Mouse (Mus musculus): ENCODE measurements around the gene Gm20388. TPM values are rescaled to one million over a fixed set of nuclear protein-coding genes. Genes with fewer than 3 reads are reported as not detected.

The Gm20388 gene
- polyA plus RNA-seq, 1 experiment from 2014 or later: 2.5 TPM

- H3K9me3 ChIP-seq (replicated peaks): no peaks in the 10 kb centered on the region
- H3K27me3 ChIP-seq (ENCODE audit: low read depth, poor library complexity, severe bottlenecking): peaks cover 42% of the 10 kb centered on the region
- H3K27ac ChIP-seq: no peak overlapping the region
- H3K36me3 ChIP-seq: peaks cover 41% of the 10 kb centered on the region
- 95% methylated on average over 9 of the region's 9 CpGs for WGBS
- no peaks in the 10 kb centered on the region for H3K4me1 ChIP-seq
- no peak overlapping the region for H3K4me3 ChIP-seq
- DNase-seq (ENCODE audit: low spot score): no peak
Measured at GRCm38 (mm10) chr8:121821770-121822169, 1911.1 kb downstream of the Gm20388 start.

GRCm38 (mm10) chr8:121827726-121828125, 1917.1 kb downstream of the Gm20388 start:
- Histone ChIP-seq H3K36me3 (peaks cover 4% of the 10 kb centered on the region; the same call in 1 of the 2 replicates), H3K4me1 (peaks cover 23% of the 10 kb centered on the region), H3K27me3 (ENCODE audit: low read depth, poor library complexity, severe bottlenecking) (peaks cover 11% of the 10 kb centered on the region; the same call in 1 of the 2 replicates), H3K27ac (no peak overlapping the region), H3K4me3 (no peak overlapping the region), H3K9me3 (replicated peaks) (no peaks in the 10 kb centered on the region)
- 93% methylated on average over 5 of the region's 5 CpGs for WGBS
- DNase-seq (ENCODE audit: low spot score): no peak

GRCm38 (mm10) chr8:121828376-121829023, 1917.9 kb downstream of the Gm20388 start:
- Histone ChIP-seq H3K36me3 (peaks cover 4% of the 10 kb centered on the region; the same call in 1 of the 2 replicates), H3K9me3 (replicated peaks) (no peaks in the 10 kb centered on the region), H3K4me1 (peaks cover 23% of the 10 kb centered on the region), H3K27me3 (ENCODE audit: low read depth, poor library complexity, severe bottlenecking) (peaks cover 11% of the 10 kb centered on the region; the same call in 1 of the 2 replicates), H3K27ac (peak overlapping the region; percentile 87), H3K4me3 (peak overlapping the region; percentile 96)
- DNase-seq (ENCODE audit: low spot score): no peak
- WGBS: 33% methylated on average over 10 of the region's 10 CpGs

GRCm38 (mm10) chr8:121829048-121829776, 1918.6 kb downstream of the Gm20388 start, which contains the start of gene Klhdc4:
Klhdc4 (minus strand) TSS chr8:121829569.
- DNase-seq (ENCODE audit: low spot score): peak; percentile 92
- peaks cover 4% of the 10 kb centered on the region; the same call in 1 of the 2 replicates for H3K36me3 ChIP-seq
- WGBS: under 1% methylated on average over 68 of the region's 68 CpGs
- H3K9me3 ChIP-seq (replicated peaks): no peaks in the 10 kb centered on the region
- H3K27ac ChIP-seq: peak within 1 kb of the TSS; percentile 87
- H3K27me3 ChIP-seq (ENCODE audit: low read depth, poor library complexity, severe bottlenecking): peaks cover 11% of the 10 kb centered on the region; the same call in 1 of the 2 replicates
- peaks cover 23% of the 10 kb centered on the region for H3K4me1 ChIP-seq
- peak within 1 kb of the TSS; percentile 96 for H3K4me3 ChIP-seq

GRCm38 (mm10) chr8:121829777-121830362, 1919.2 kb downstream of the Gm20388 start:
- H3K9me3 ChIP-seq (replicated peaks): no peaks in the 10 kb centered on the region
- WGBS: 20% methylated on average over 18 of the region's 18 CpGs
- peaks cover 11% of the 10 kb centered on the region; the same call in 1 of the 2 replicates for H3K27me3 ChIP-seq (ENCODE audit: low read depth, poor library complexity, severe bottlenecking)
- no peak for DNase-seq (ENCODE audit: low spot score)
- H3K27ac ChIP-seq: peak overlapping the region; percentile 87
- peaks cover 23% of the 10 kb centered on the region for H3K4me1 ChIP-seq
- peaks cover 4% of the 10 kb centered on the region; the same call in 1 of the 2 replicates for H3K36me3 ChIP-seq
- H3K4me3 ChIP-seq: peak overlapping the region; percentile 96

- Histone ChIP-seq H3K27me3 (ENCODE audit: low read depth, poor library complexity, severe bottlenecking) (peaks cover 11% of the 10 kb centered on the region; the same call in 1 of the 2 replicates), H3K36me3 (peaks cover 4% of the 10 kb centered on the region; the same call in 1 of the 2 replicates), H3K9me3 (replicated peaks) (no peaks in the 10 kb centered on the region), H3K4me1 (peaks cover 23% of the 10 kb centered on the region), H3K4me3 (no peak overlapping the region), H3K27ac (peak overlapping the region; percentile 73; the same call in 1 of the 2 replicates)
- 72% methylated on average over 2 of the region's 2 CpGs for WGBS
- no peak for DNase-seq (ENCODE audit: low spot score)
Measured at GRCm38 (mm10) chr8:121832061-121832460, 1921.4 kb downstream of the Gm20388 start.

- 22% methylated on average over 6 of the region's 6 CpGs for WGBS
- no peak overlapping the region for H3K4me3 ChIP-seq
- H3K27ac ChIP-seq: peak overlapping the region; percentile 73; the same call in 1 of the 2 replicates
Measured at GRCm38 (mm10) chr8:121832503-121832902, 1921.9 kb downstream of the Gm20388 start.

GRCm38 (mm10) chr8:121841242-121841641, 1930.6 kb downstream of the Gm20388 start:
- H3K4me3 ChIP-seq: no peak overlapping the region
- WGBS: 61% methylated on average over 8 of the region's 8 CpGs
- H3K9me3 ChIP-seq (replicated peaks): no peaks in the 10 kb centered on the region
- peaks cover 14% of the 10 kb centered on the region for H3K36me3 ChIP-seq
- no peaks in the 10 kb centered on the region for H3K4me1 ChIP-seq
- H3K27ac ChIP-seq: no peak overlapping the region
- no peaks in the 10 kb centered on the region for H3K27me3 ChIP-seq (ENCODE audit: low read depth, poor library complexity, severe bottlenecking)
- DNase-seq (ENCODE audit: low spot score): peak; percentile 49

More at GRCm38 (mm10) chr8:121832503-121832902, 1921.9 kb downstream of the Gm20388 start:
- peak; percentile 57 for DNase-seq (ENCODE audit: low spot score)
- Histone ChIP-seq H3K9me3 (replicated peaks) (no peaks in the 10 kb centered on the region), H3K4me1 (peaks cover 23% of the 10 kb centered on the region), H3K36me3 (peaks cover 3% of the 10 kb centered on the region; the same call in 1 of the 2 replicates), H3K27me3 (ENCODE audit: low read depth, poor library complexity, severe bottlenecking) (peaks cover 11% of the 10 kb centered on the region; the same call in 1 of the 2 replicates)

- Histone ChIP-seq H3K4me3 (no peak overlapping the region), H3K4me1 (no peaks in the 10 kb centered on the region), H3K36me3 (peaks cover 14% of the 10 kb centered on the region), H3K9me3 (replicated peaks) (no peaks in the 10 kb centered on the region), H3K27ac (no peak overlapping the region), H3K27me3 (ENCODE audit: low read depth, poor library complexity, severe bottlenecking) (no peaks in the 10 kb centered on the region)
- 94% methylated on average over 8 of the region's 8 CpGs for WGBS
- DNase-seq (ENCODE audit: low spot score): no peak
Measured at GRCm38 (mm10) chr8:121842064-121842955, 1931.7 kb downstream of the Gm20388 start.

- Histone ChIP-seq H3K9me3 (replicated peaks) (no peaks in the 10 kb centered on the region), H3K27ac (no peak overlapping the region), H3K4me1 (no peaks in the 10 kb centered on the region), H3K27me3 (ENCODE audit: low read depth, poor library complexity, severe bottlenecking) (no peaks in the 10 kb centered on the region), H3K36me3 (peaks cover 14% of the 10 kb centered on the region), H3K4me3 (no peak overlapping the region)
- WGBS: 84% methylated on average over 3 of the region's 3 CpGs
- no peak for DNase-seq (ENCODE audit: low spot score)
Measured at GRCm38 (mm10) chr8:121843184-121843733, 1932.6 kb downstream of the Gm20388 start.

- no peak overlapping the region for H3K4me3 ChIP-seq
- no peaks in the 10 kb centered on the region for H3K9me3 ChIP-seq (replicated peaks)
- 0 out of 2 replicates have a peak, but pooled peaks cover 6% of the 10 kb centered on the region for H3K27me3 ChIP-seq (ENCODE audit: low read depth, poor library complexity, severe bottlenecking)
- H3K36me3 ChIP-seq: peaks cover 14% of the 10 kb centered on the region
- WGBS: 70% methylated on average over 7 of the region's 7 CpGs
- H3K4me1 ChIP-seq: no peaks in the 10 kb centered on the region
- H3K27ac ChIP-seq: no peak overlapping the region
- DNase-seq (ENCODE audit: low spot score): no peak
Measured at GRCm38 (mm10) chr8:121844765-121845164, 1934.1 kb downstream of the Gm20388 start.
